Mouse (Mus musculus) forebrain, embryonic 11.5 days (tissue): Measurements from ENCODE around the gene Ccdc34. TPM values are rescaled to one million over a fixed set of nuclear protein-coding genes. Genes with fewer than 3 reads are reported as not detected.
A peak's percentile ranks its signal among the peaks of the same experiment; 100 is the strongest.

Experiments used
- ATAC-seq: fragments of 200-750 bp; cut with Nextera tagmentation; replicated peaks from 2 replicates; pipeline ENCODE4 v1.8.0; 2017; ENCODE audit warnings: moderate TSS enrichment; ENCODE audit not compliant: low FRiP score
- DNase-seq: peaks from one replicate; pipeline ENCODE4 v3.0.0-alpha.2; 2017; ENCODE audit warnings: low spot score
- H3K27ac ChIP-seq: fragments of 300-500 bp; sonication (generic); 2 replicates; pipeline ENCODE4 v1.5.1; 2014; ENCODE audit warnings: low read depth, low read length
- H3K27me3 ChIP-seq: fragments of 300-500 bp; sonication (generic); 2 replicates; pipeline ENCODE4 v1.6.1; 2014; ENCODE audit warnings: mild to moderate bottlenecking, low read length, mixed read lengths; ENCODE audit not compliant: control insufficient read depth, insufficient read depth
- H3K36me3 ChIP-seq: fragments of 300-500 bp; sonication (generic); 2 replicates; pipeline ENCODE4 v1.6.1; 2014; ENCODE audit warnings: mild to moderate bottlenecking, low read length, moderate library complexity, mixed read lengths; ENCODE audit not compliant: control insufficient read depth, insufficient read depth
- H3K4me1 ChIP-seq: fragments of 300-500 bp; sonication (generic); replicated peaks from 2 replicates; pipeline ENCODE4 v1.6.1; 2014; ENCODE audit warnings: low read length, mixed read lengths; ENCODE audit not compliant: control insufficient read depth, insufficient read depth
- H3K4me2 ChIP-seq: fragments of 300-500 bp; sonication (generic); 2 replicates; pipeline ENCODE4 v1.6.1; 2014; ENCODE audit warnings: low read depth, mild to moderate bottlenecking, low read length, moderate library complexity, mixed read lengths; ENCODE audit not compliant: severe bottlenecking
- H3K4me3 ChIP-seq: fragments of 300-500 bp; sonication (generic); 2 replicates; pipeline ENCODE4 v1.5.1; 2014; ENCODE audit warnings: low read depth, low read length
- H3K9ac ChIP-seq: fragments of 300-500 bp; sonication (generic); 2 replicates; pipeline ENCODE4 v1.6.1; 2014; ENCODE audit warnings: low read length
- H3K9me3 ChIP-seq: fragments of 300-500 bp; sonication (generic); 2 replicates; pipeline ENCODE4 v1.6.1; 2016; ENCODE audit warnings: low read length, mixed read lengths; ENCODE audit not compliant: control insufficient read depth
- WGBS: fragments of 180-500 bp; shearing (Covaris S2); extraction: QIAGEN DNeasy Blood & Tissue Kit; methylation state at CpG from one replicate; pipeline ENCODE4 v1.1.7; 2014; 5-methylcytosine and 5-hydroxymethylcytosine counted together
- polyA plus RNA-seq: library from polyadenylated mRNA; unstranded; fragments of >200 nt; fragmentation: Nextera tagmentation; extraction: Ambion mirVana; gene quantifications from 2 replicates; pipeline ENCODE4 v1.2.1, GENCODE M21; 2014

Ccdc34 gene
- polyA plus RNA-seq, result 59.4 and 60.4 TPM in 2 replicates

DNA sequence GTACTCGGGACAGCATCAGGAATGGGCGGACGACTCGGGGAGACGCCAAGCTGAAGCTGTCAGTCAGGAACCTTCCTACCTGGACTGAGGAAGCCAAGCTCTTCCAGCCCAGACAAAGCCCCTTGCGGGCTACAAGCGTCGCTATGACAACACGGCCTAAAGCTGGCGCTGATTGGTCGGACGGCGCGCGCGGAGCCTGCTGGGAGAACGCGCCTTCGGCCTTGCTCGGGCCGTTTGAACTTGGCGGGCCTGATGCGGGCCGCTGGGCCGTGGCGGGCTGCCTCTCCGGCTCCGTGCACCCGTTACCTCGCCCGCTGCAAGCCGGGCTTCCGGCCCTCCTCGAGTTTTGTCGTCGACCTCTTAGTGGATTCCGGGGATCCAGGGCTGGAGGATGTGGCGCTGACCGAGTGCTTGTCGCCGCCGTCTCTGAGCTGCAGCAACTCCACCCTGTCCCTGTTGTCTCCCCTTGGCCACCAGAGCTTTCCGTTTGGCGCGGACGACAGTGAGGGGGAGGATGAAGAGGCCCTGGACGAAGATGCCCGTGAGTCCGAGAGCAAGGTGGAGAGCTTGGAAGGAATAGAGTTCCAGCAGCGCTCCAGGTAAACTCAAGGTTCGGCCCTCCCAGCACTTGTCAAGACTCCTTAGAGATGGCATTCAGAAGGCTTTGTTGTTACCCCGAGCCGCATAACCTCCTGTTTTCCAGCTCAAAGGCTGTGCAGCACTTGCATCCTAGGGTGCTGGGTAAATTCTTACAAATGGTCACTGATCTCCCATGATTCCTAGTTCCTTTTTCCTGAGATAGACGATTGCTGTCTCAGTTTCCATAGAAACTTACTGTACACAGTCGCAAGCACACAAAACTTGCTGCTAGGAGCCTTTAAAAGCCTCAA, at the start of gene Ccdc34:
TSS of gene Ccdc34 (plus strand) at position 202 of the 890 bp plus-strand sequence.
- 1% methylated on average over 55 of the region's 55 CpGs for WGBS

DNA sequence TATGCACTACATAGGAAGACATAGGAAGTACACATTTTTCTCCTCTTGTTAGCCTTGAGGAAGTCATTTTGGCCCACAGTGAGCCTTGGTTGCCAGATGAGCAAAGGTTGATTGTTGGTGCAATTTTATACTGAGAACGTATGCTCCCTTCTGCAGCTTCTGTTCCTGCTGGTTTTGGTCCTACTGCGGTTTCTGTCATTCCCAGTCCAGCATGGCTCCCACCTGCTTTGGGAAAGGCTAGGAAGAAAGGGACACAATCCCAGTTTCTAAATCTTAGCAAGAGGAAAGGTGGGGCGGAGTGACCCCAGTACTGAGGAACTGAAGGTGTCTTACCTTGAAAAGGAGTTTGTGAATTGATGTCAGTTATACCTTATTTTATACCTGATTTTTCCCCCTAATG, 48.2 kb upstream of the Ccdc34 start:
- Histone ChIP-seq H3K4me3 (no peak overlapping the region), H3K36me3 (no peaks in the 10 kb centered on the region), H3K9ac (no peak overlapping the region), H3K4me1 (no peaks in the 10 kb centered on the region), H3K27me3 (peaks cover 1% of the 10 kb centered on the region; the same call in 1 of the 2 replicates), H3K4me2 (no peak overlapping the region), H3K27ac (no peak overlapping the region), H3K9me3 (no peaks in the 10 kb centered on the region)
- ATAC-seq, result no peak
- no peak for DNase-seq
- 94% methylated on average over 3 of the region's 3 CpGs for WGBS

More for the DNA sequence above, at the start of gene Ccdc34:
- peak within 1 kb of the TSS; percentile 84 for H3K4me3 ChIP-seq
- no peaks in the 10 kb centered on the region for H3K27me3 ChIP-seq
- peak within 1 kb of the TSS; percentile 48 for H3K4me2 ChIP-seq
- H3K9ac ChIP-seq, result peak within 1 kb of the TSS; percentile 95
- DNase-seq, result peak; percentile 96
- peak within 1 kb of the TSS; percentile 82 for H3K27ac ChIP-seq
- H3K9me3 ChIP-seq, result no peaks in the 10 kb centered on the region
- no peaks in the 10 kb centered on the region; the same call in 1 of the 2 replicates for H3K4me1 ChIP-seq
- no peaks in the 10 kb centered on the region for H3K36me3 ChIP-seq
- peak; percentile 100 for ATAC-seq

- Histone ChIP-seq H3K9ac (no peak overlapping the region), H3K27me3 (no peaks in the 10 kb centered on the region; the same call in 1 of the 2 replicates)
- 79% methylated on average over 10 of the region's 10 CpGs for WGBS
These were observed 47.6 kb upstream of the Ccdc34 start for GRCm38 (mm10) chr2:109969926-109970532.

GRCm38 (mm10) chr2:109970744-109971410, 46.7 kb upstream of the Ccdc34 start:
- no peaks in the 10 kb centered on the region for H3K36me3 ChIP-seq
- H3K27me3 ChIP-seq, result no peaks in the 10 kb centered on the region; the same call in 1 of the 2 replicates
- ATAC-seq (no peak), DNase-seq (no peak)
- no peaks in the 10 kb centered on the region for H3K4me1 ChIP-seq
- no peak overlapping the region for H3K9ac ChIP-seq
- no peak overlapping the region for H3K4me2 ChIP-seq
- 70% methylated on average over 8 of the region's 8 CpGs for WGBS
- no peaks in the 10 kb centered on the region for H3K9me3 ChIP-seq
- no peak overlapping the region for H3K4me3 ChIP-seq
- no peak overlapping the region for H3K27ac ChIP-seq

More at GRCm38 (mm10) chr2:109969926-109970532, 47.6 kb upstream of the Ccdc34 start:
- Histone ChIP-seq H3K9me3 (no peaks in the 10 kb centered on the region), H3K4me2 (no peak overlapping the region), H3K36me3 (no peaks in the 10 kb centered on the region), H3K4me3 (no peak overlapping the region), H3K4me1 (no peaks in the 10 kb centered on the region), H3K27ac (no peak overlapping the region)
- no peak for DNase-seq
- ATAC-seq, result no peak

GRCm38 (mm10) chr2:109972310-109972709, 45.3 kb upstream of the Ccdc34 start:
- Histone ChIP-seq H3K4me1 (no peaks in the 10 kb centered on the region), H3K4me3 (no peak overlapping the region), H3K4me2 (no peak overlapping the region), H3K9ac (no peak overlapping the region), H3K9me3 (no peaks in the 10 kb centered on the region), H3K36me3 (no peaks in the 10 kb centered on the region), H3K27me3 (no peaks in the 10 kb centered on the region; the same call in 1 of the 2 replicates), H3K27ac (no peak overlapping the region)
- DNase-seq (no peak), ATAC-seq (no peak)
- 71% methylated on average over 2 of the region's 2 CpGs for WGBS

DNA sequence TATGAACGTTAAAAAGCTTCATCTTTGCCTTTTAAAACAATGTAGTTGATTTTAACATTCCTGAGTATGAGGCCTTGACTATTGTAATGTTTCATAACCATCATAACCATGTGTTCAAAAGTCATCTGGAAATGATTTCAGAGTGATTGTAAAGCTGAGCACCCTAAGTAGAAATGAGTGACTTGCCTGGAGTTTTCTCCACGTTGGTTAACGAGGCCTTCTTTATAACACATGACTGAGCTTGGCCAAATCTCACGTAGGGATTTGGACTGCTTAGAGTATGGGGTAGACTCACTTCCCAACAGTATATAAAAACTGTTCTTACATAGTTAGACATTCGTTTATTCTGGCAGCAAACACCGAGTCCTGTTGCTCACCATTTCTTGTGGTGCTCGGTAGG, 44.7 kb upstream of the Ccdc34 start:
- ATAC-seq (no peak), DNase-seq (no peak)
- H3K4me3 ChIP-seq, result no peak overlapping the region
- no peaks in the 10 kb centered on the region for H3K9me3 ChIP-seq
- H3K27me3 ChIP-seq, result no peaks in the 10 kb centered on the region
- H3K27ac ChIP-seq, result no peak overlapping the region
- 64% methylated on average over 7 of the region's 7 CpGs for WGBS
- no peak overlapping the region for H3K4me2 ChIP-seq
- H3K36me3 ChIP-seq, result no peaks in the 10 kb centered on the region
- H3K4me1 ChIP-seq, result no peaks in the 10 kb centered on the region
- H3K9ac ChIP-seq, result no peak overlapping the region

GRCm38 (mm10) chr2:109974807-109975206, 42.8 kb upstream of the Ccdc34 start:
- Histone ChIP-seq H3K4me1 (no peaks in the 10 kb centered on the region), H3K4me2 (no peak overlapping the region), H3K36me3 (no peaks in the 10 kb centered on the region), H3K4me3 (no peak overlapping the region), H3K27me3 (no peaks in the 10 kb centered on the region), H3K9me3 (no peaks in the 10 kb centered on the region), H3K9ac (no peak overlapping the region), H3K27ac (no peak overlapping the region)
- ATAC-seq, result no peak
- WGBS, result 94% methylated on average over 7 of the region's 7 CpGs
- no peak for DNase-seq

GRCm38 (mm10) chr2:109976181-109976580, 41.4 kb upstream of the Ccdc34 start:
- ATAC-seq, result no peak
- no peaks in the 10 kb centered on the region for H3K9me3 ChIP-seq

More at GRCm38 (mm10) chr2:109976181-109976580, 41.4 kb upstream of the Ccdc34 start:
- Histone ChIP-seq H3K4me1 (no peaks in the 10 kb centered on the region), H3K4me3 (no peak overlapping the region), H3K9ac (no peak overlapping the region), H3K27me3 (peaks cover 3% of the 10 kb centered on the region; the same call in 1 of the 2 replicates), H3K36me3 (no peaks in the 10 kb centered on the region), H3K27ac (no peak overlapping the region), H3K4me2 (no peak overlapping the region)
- 94% methylated on average over 2 of the region's 2 CpGs for WGBS
- no peak for DNase-seq
